Mouse (Mus musculus) E14TG2a.4 (cell line): ENCODE measurements around the gene Ifrd1.

ENCODE experiments used
- CTCF ChIP-seq: conservative IDR thresholded peaks from 2 replicates; pipeline ENCODE4 v1.5.1; 2014; ENCODE audit warnings: low read length
- NANOG ChIP-seq: IDR thresholded peaks from 2 replicates; pipeline ENCODE4 v1.6.1; 2014; ENCODE audit warnings: borderline replicate concordance, low read length, mixed read lengths
- POU5F1 ChIP-seq: IDR thresholded peaks from 2 replicates; pipeline ENCODE4 v1.6.1; 2014; ENCODE audit warnings: low read length, borderline replicate concordance

- TF ChIP-seq CTCF (no peak), NANOG (no peak), POU5F1 (no peak)
Measured at GRCm38 (mm10) chr12:40217776-40218175, 30.5 kb downstream of the Ifrd1 start.
